Comparison of ENCODE assay signal across 9 mouse cellular contexts in the genomic region with DNA sequence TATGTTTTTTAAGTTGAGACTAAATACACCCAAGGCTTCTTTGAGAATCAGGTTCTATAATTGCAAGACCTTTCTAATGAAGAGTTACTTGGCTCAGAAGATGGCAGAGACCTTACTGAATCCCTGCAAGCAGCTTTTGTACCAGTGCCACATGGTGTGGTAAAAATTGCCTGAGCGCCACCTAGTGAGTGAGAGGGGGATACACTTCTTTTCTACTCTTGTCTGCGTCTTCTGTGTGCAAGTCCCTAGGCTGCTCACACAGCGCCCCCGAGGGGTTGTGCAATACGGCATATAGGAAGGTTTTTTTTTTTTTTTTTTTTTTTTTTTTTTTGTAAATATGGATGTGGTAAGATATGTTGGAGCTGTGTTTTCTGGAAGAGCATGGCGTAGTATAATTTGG. TPM values are rescaled to one million over a fixed set of nuclear protein-coding genes. Genes with fewer than 3 reads are reported as not detected.
DNase-seq lines count a peak whose midpoint lies in the region; ATAC-seq and TF ChIP-seq lines count a peak whose summit lies in the region.
"Had no signal": no experiment of that assay in that cellular context is flagged by ENCODE, and none has a peak within 500 bp of the region (broad histone marks: within the 10 kb centered on the region; RNA-seq: fewer than 3 reads in every experiment).

No protein-coding gene starts in this region.

- TF ChIP-seq POLR2A in lung, adult 2 months (IDR thresholded peaks at IDR 0.05; ENCODE audit: borderline replicate concordance, extremely low read depth, low read depth, low read length), result no peak

- H3K4me2 ChIP-seq in embryonic facial prominence, embryonic 11.5 days (ENCODE audit: low read depth, low read length), result no peak overlapping the region
- no peak overlapping the region for H3K4me2 ChIP-seq in heart, embryonic 16.5 days (ENCODE audit: low read depth, low read length)

- peak; percentile 64 for TF ChIP-seq CTCF in lung, adult 2 months (IDR thresholded peaks at IDR 0.05; ENCODE audit: insufficient read depth, low read length)

- ATAC-seq in embryonic facial prominence, embryonic 11.5 days (replicated peaks; ENCODE audit: insufficient number of reproducible peaks, low FRiP score, low TSS enrichment, low read depth), result no peak
- ATAC-seq in heart, embryonic 16.5 days (replicated peaks; ENCODE audit: extremely low read depth, insufficient read depth, low FRiP score), result peak; percentile 68; the same call in 1 of the 2 replicates

- WGBS in embryonic facial prominence, embryonic 11.5 days, result 22% methylated on average over 6 of the region's 6 CpGs
- 11% methylated on average over 6 of the region's 6 CpGs for WGBS in heart, embryonic 16.5 days
- WGBS in lung, adult 2 months, result 9% methylated on average over 6 of the region's 6 CpGs

- no peak overlapping the region for H3K27ac ChIP-seq in embryonic facial prominence, embryonic 11.5 days (replicated peaks; ENCODE audit: low read depth, low read length)
- no peak overlapping the region for H3K27ac ChIP-seq in heart, embryonic 16.5 days (ENCODE audit: low read length)

- no peak overlapping the region for H3K4me3 ChIP-seq in embryonic facial prominence, embryonic 11.5 days (ENCODE audit: low read depth, low read length)
- no peak overlapping the region for H3K4me3 ChIP-seq in heart, embryonic 16.5 days (ENCODE audit: low read length)
- no peak overlapping the region for H3K4me3 ChIP-seq in lung, adult 2 months (replicated peaks; ENCODE audit: extremely low read depth, low read depth, low read length)

- no peaks in the 10 kb centered on the region for H3K36me3 ChIP-seq in embryonic facial prominence, embryonic 11.5 days (replicated peaks; ENCODE audit: control insufficient read depth, insufficient read depth, low read depth, low read length)
- no peaks in the 10 kb centered on the region for H3K36me3 ChIP-seq in heart, embryonic 16.5 days (ENCODE audit: control insufficient read depth, insufficient read depth)

- H3K9ac ChIP-seq in embryonic facial prominence, embryonic 11.5 days (replicated peaks; ENCODE audit: low read length), result no peak overlapping the region
- H3K9ac ChIP-seq in heart, embryonic 16.5 days (ENCODE audit: low read length), result no peak overlapping the region

- no peaks in the 10 kb centered on the region for H3K4me1 ChIP-seq in embryonic facial prominence, embryonic 11.5 days (ENCODE audit: control insufficient read depth, insufficient read depth, low read length)
- H3K4me1 ChIP-seq in heart, embryonic 16.5 days (ENCODE audit: control insufficient read depth, insufficient read depth, low read length), result peaks cover 4% of the 10 kb centered on the region; the same call in 1 of the 2 replicates
- H3K4me1 ChIP-seq in lung, adult 2 months (ENCODE audit: control insufficient read depth, insufficient read depth, low read length), result no peaks in the 10 kb centered on the region

- no peaks in the 10 kb centered on the region for H3K27me3 ChIP-seq in embryonic facial prominence, embryonic 11.5 days (ENCODE audit: control insufficient read depth, insufficient read depth, low read length)
- no peaks in the 10 kb centered on the region for H3K27me3 ChIP-seq in heart, embryonic 16.5 days (ENCODE audit: control insufficient read depth, insufficient read depth, low read length)

- no peaks in the 10 kb centered on the region for H3K9me3 ChIP-seq in embryonic facial prominence, embryonic 11.5 days (replicated peaks; ENCODE audit: control insufficient read depth, low read length)
- no peaks in the 10 kb centered on the region for H3K9me3 ChIP-seq in heart, embryonic 16.5 days (replicated peaks; ENCODE audit: control insufficient read depth, low read length)

- peak; percentile 82 for DNase-seq in CD4-positive, CD25-positive, alpha-beta regulatory T cell, adult 2 months (ENCODE audit: low read depth, low spot score)
- peak; percentile 63 for DNase-seq in adrenal gland, postnatal 10 days
- peak; percentile 70 for DNase-seq in embryonic facial prominence, embryonic 11.5 days (ENCODE audit: low spot score)
- peak; percentile 81 to 85 for DNase-seq in kidney, postnatal 25 days
- peak; percentile 54 for DNase-seq in lung, adult 2 months
- DNase-seq in retina, postnatal 7 days (ENCODE audit: low read depth, low spot score), result peak; percentile 28
- DNase-seq in thymus, postnatal 36 days, result peak; percentile 79 to 84

RNA-seq across cellular contexts. Expression of a gene that starts 13.5 kb away (rescaled TPM):
- not detected for total RNA-seq in adrenal gland, postnatal 10 days (2021)
- polyA plus RNA-seq in embryonic facial prominence, embryonic 11.5 days (2014; fragmentation: Nextera tagmentation; extraction: Ambion mirVana), result not detected in 2 replicates
- 7.5 and 13.7 TPM in 2 replicates for polyA plus RNA-seq in heart, embryonic 16.5 days (2015; fragmentation: Nextera tagmentation; extraction: Ambion mirVana)
- polyA plus RNA-seq in lung, adult 2 months (2012; rRNA removed), result 2.5 TPM in 1 of 2 replicates, not detected in the other

RNA-seq across cellular contexts. Expression of a gene that starts 32.2 kb away (rescaled TPM):
- not detected for total RNA-seq in adrenal gland, postnatal 10 days (2021)
- polyA plus RNA-seq in embryonic facial prominence, embryonic 11.5 days (2014; fragmentation: Nextera tagmentation; extraction: Ambion mirVana), result not detected in 2 replicates
- not detected in 2 replicates for polyA plus RNA-seq in heart, embryonic 16.5 days (2015; fragmentation: Nextera tagmentation; extraction: Ambion mirVana)
- polyA plus RNA-seq in lung, adult 2 months (2012; rRNA removed), result not detected in 2 replicates
- total RNA-seq: gastrocnemius, postnatal 36 days had no signal

RNA-seq across cellular contexts. Expression of a gene that starts 35.7 kb away (rescaled TPM):
- not detected for total RNA-seq in adrenal gland, postnatal 10 days (2021)
- polyA plus RNA-seq in embryonic facial prominence, embryonic 11.5 days (2014; fragmentation: Nextera tagmentation; extraction: Ambion mirVana), result not detected in 2 replicates
- polyA plus RNA-seq in heart, embryonic 16.5 days (2015; fragmentation: Nextera tagmentation; extraction: Ambion mirVana), result not detected in 2 replicates
- polyA plus RNA-seq in lung, adult 2 months (2012; rRNA removed), result not detected in 2 replicates
- total RNA-seq: gastrocnemius, postnatal 36 days had no signal

Comparison
In these comparisons a context has a peak if more than half of its experiments do, and no peak if none do; other contexts are left out.
1. DNase-seq: peak in every context shown above with its lines; median percentile 83 in kidney, postnatal 25 days; 82 in CD4-positive, CD25-positive, alpha-beta regulatory T cell, adult 2 months; 82 in thymus, postnatal 36 days; 70 in embryonic facial prominence, embryonic 11.5 days; 63 in adrenal gland, postnatal 10 days; 54 in lung, adult 2 months; 28 in retina, postnatal 7 days.